Mouse (Mus musculus) hindbrain, embryonic 14.5 days (tissue): ENCODE results near the gene Pecam1. TPM values are rescaled to one million over a fixed set of nuclear protein-coding genes. Genes with fewer than 3 reads are reported as not detected.

ENCODE experiments used
- ATAC-seq: fragments of 200-750 bp; cut with Nextera tagmentation; 2 replicates; pipeline ENCODE4 v1.8.0; 2017; ENCODE audit warnings: moderate number of reproducible peaks, mild to moderate bottlenecking, moderate TSS enrichment, moderate library complexity; ENCODE audit not compliant: low FRiP score
- DNase-seq: peaks from one replicate; pipeline ENCODE4 v3.0.0-alpha.2; 2015; ENCODE audit warnings: low spot score
- H3K27ac ChIP-seq: fragments of 300-500 bp; sonication (generic); 2 replicates; pipeline ENCODE4 v1.5.1; 2014; ENCODE audit warnings: mild to moderate bottlenecking, moderate library complexity
- H3K27me3 ChIP-seq: fragments of 300-500 bp; sonication (generic); 2 replicates; pipeline ENCODE4 v1.6.1; 2014; ENCODE audit warnings: mild to moderate bottlenecking, low read length, mixed read lengths; ENCODE audit not compliant: control insufficient read depth, insufficient read depth
- H3K36me3 ChIP-seq: fragments of 300-500 bp; sonication (generic); replicated peaks from 2 replicates; pipeline ENCODE4 v1.6.1; 2014; ENCODE audit not compliant: control insufficient read depth, insufficient read depth
- H3K4me1 ChIP-seq: fragments of 300-500 bp; sonication (generic); replicated peaks from 2 replicates; pipeline ENCODE4 v1.6.1; 2014; ENCODE audit warnings: antibody characterized with exemption, low read length, mixed read lengths; ENCODE audit not compliant: control insufficient read depth, insufficient read depth
- H3K4me2 ChIP-seq: fragments of 300-500 bp; sonication (generic); replicated peaks from 2 replicates; pipeline ENCODE4 v1.6.1; 2014; ENCODE audit warnings: mild to moderate bottlenecking, moderate library complexity
- H3K4me3 ChIP-seq: fragments of 300-500 bp; sonication (generic); replicated peaks from 2 replicates; pipeline ENCODE4 v1.5.1; 2014; ENCODE audit warnings: mild to moderate bottlenecking, low read length
- H3K9ac ChIP-seq: fragments of 300-500 bp; sonication (generic); 2 replicates; pipeline ENCODE4 v1.6.1; 2014
- H3K9me3 ChIP-seq: fragments of 300-500 bp; sonication (generic); 2 replicates; pipeline ENCODE4 v1.6.1; 2016; ENCODE audit warnings: low read length; ENCODE audit not compliant: control insufficient read depth
- WGBS: fragments of 180-500 bp; shearing (Covaris S2); extraction: QIAGEN DNeasy Blood & Tissue Kit; methylation state at CpG from one replicate; pipeline ENCODE4 v1.1.7; 2014; 5-methylcytosine and 5-hydroxymethylcytosine counted together
- polyA plus RNA-seq: library from polyadenylated mRNA; unstranded; fragments of >200 nt; fragmentation: Nextera tagmentation; extraction: Ambion mirVana; gene quantifications from 2 replicates; pipeline ENCODE4 v1.2.1, GENCODE M21; 2014

Pecam1 gene
- 16.0 and 16.9 TPM in 2 replicates for polyA plus RNA-seq

GRCm38 (mm10) chr11:106750121-106750751 is at the start of gene Pecam1:
TSS of gene Pecam1 (minus strand) at chr11:106750628.
- no peaks in the 10 kb centered on the region for H3K27me3 ChIP-seq
- DNase-seq (no peak), ATAC-seq (no peak)
- H3K9me3 ChIP-seq: no peaks in the 10 kb centered on the region
- no peaks in the 10 kb centered on the region for H3K36me3 ChIP-seq
- H3K4me2 ChIP-seq: no peak within 1 kb of the TSS
- H3K4me3 ChIP-seq: no peak within 1 kb of the TSS
- H3K4me1 ChIP-seq: no peaks in the 10 kb centered on the region
- no peak within 1 kb of the TSS for H3K27ac ChIP-seq
- whole genome bisulfite sequencing: 86% methylated on average over 13 of the region's 13 CpGs
- no peak within 1 kb of the TSS for H3K9ac ChIP-seq

GRCm38 (mm10) chr11:106795679-106796078 is 45.3 kb upstream of the Pecam1 start:
- H3K9me3 ChIP-seq: no peaks in the 10 kb centered on the region
- ATAC-seq (no peak), DNase-seq (peak; percentile 19)
- 0 out of 2 replicates have a peak, but pooled peaks cover 1% of the 10 kb centered on the region for H3K4me1 ChIP-seq
- no peak overlapping the region for H3K9ac ChIP-seq
- no peak overlapping the region for H3K27ac ChIP-seq
- no peak overlapping the region for H3K4me2 ChIP-seq
- WGBS: 73% methylated on average over 9 of the region's 9 CpGs
- peaks cover 87% of the 10 kb centered on the region for H3K36me3 ChIP-seq
- H3K27me3 ChIP-seq: no peaks in the 10 kb centered on the region
- H3K4me3 ChIP-seq: no peak overlapping the region

GRCm38 (mm10) chr11:106793846-106794245 is 43.4 kb upstream of the Pecam1 start:
- no peak overlapping the region for H3K9ac ChIP-seq
- H3K27ac ChIP-seq: no peak overlapping the region
- H3K9me3 ChIP-seq: no peaks in the 10 kb centered on the region
- ATAC-seq: no peak
- H3K4me2 ChIP-seq: no peak overlapping the region
- no peaks in the 10 kb centered on the region for H3K27me3 ChIP-seq
- H3K36me3 ChIP-seq: peaks cover 69% of the 10 kb centered on the region
- no peak overlapping the region for H3K4me3 ChIP-seq
- WGBS: 72% methylated on average over 4 of the region's 4 CpGs
- peaks cover 8% of the 10 kb centered on the region; the same call in 1 of the 2 replicates for H3K4me1 ChIP-seq
- DNase-seq: peak; percentile 15

GRCm38 (mm10) chr11:106789649-106790048 is 39.2 kb upstream of the Pecam1 start:
- Histone ChIP-seq H3K4me2 (peak overlapping the region; percentile 86), H3K27ac (peak overlapping the region; percentile 99), H3K9me3 (no peaks in the 10 kb centered on the region), H3K4me3 (peak overlapping the region; percentile 72), H3K4me1 (peaks cover 27% of the 10 kb centered on the region), H3K36me3 (peaks cover 52% of the 10 kb centered on the region), H3K9ac (peak overlapping the region; percentile 99), H3K27me3 (no peaks in the 10 kb centered on the region)
- DNase-seq: peak; percentile 53
- WGBS: 0% methylated on average over 6 of the region's 6 CpGs
- ATAC-seq: no peak

- peaks cover 52% of the 10 kb centered on the region for H3K36me3 ChIP-seq
- ATAC-seq: peak; percentile 93
- H3K4me3 ChIP-seq: peak within 1 kb of the TSS; percentile 72
- WGBS: under 1% methylated on average over 52 of the region's 58 CpGs
- DNase-seq: peak; percentile 93
- H3K4me2 ChIP-seq: peak within 1 kb of the TSS; percentile 86
- peak within 1 kb of the TSS; percentile 99 for H3K27ac ChIP-seq
- H3K27me3 ChIP-seq: no peaks in the 10 kb centered on the region
- H3K4me1 ChIP-seq: peaks cover 29% of the 10 kb centered on the region
- no peaks in the 10 kb centered on the region for H3K9me3 ChIP-seq
- peak within 1 kb of the TSS; percentile 99 for H3K9ac ChIP-seq
Measured at GRCm38 (mm10) chr11:106788775-106789459, 38.5 kb upstream of the Pecam1 start, which contains the start of the genes Ddx5 and Cep95. TSS of gene Ddx5 (minus strand) at chr11:106789185. TSS of gene Cep95 (plus strand) at chr11:106789252.

GRCm38 (mm10) chr11:106788026-106788774 is 37.8 kb upstream of the Pecam1 start:
- Histone ChIP-seq H3K4me3 (peak overlapping the region; percentile 72), H3K27ac (peak overlapping the region; percentile 99), H3K4me1 (peaks cover 29% of the 10 kb centered on the region), H3K27me3 (no peaks in the 10 kb centered on the region), H3K36me3 (peaks cover 53% of the 10 kb centered on the region), H3K4me2 (peak overlapping the region; percentile 86; the same call in 1 of the 2 replicates), H3K9ac (peak overlapping the region; percentile 99), H3K9me3 (no peaks in the 10 kb centered on the region)
- DNase-seq (peak; percentile 99), ATAC-seq (peak; percentile 79)
- WGBS: under 1% methylated on average over 76 of the region's 79 CpGs

- peak overlapping the region; percentile 72 for H3K4me3 ChIP-seq
- H3K27me3 ChIP-seq: no peaks in the 10 kb centered on the region
- H3K9me3 ChIP-seq: no peaks in the 10 kb centered on the region
- ATAC-seq: peak; percentile 44; the same call in 1 of the 2 replicates
- peak overlapping the region; percentile 66 for H3K4me2 ChIP-seq
- H3K27ac ChIP-seq: peak overlapping the region; percentile 99
- peaks cover 53% of the 10 kb centered on the region for H3K36me3 ChIP-seq
- peaks cover 29% of the 10 kb centered on the region for H3K4me1 ChIP-seq
- peak; percentile 84 for DNase-seq
- peak overlapping the region; percentile 99 for H3K9ac ChIP-seq
- under 1% methylated on average over 63 of the region's 65 CpGs for WGBS
Measured at GRCm38 (mm10) chr11:106787131-106788025, 37.0 kb upstream of the Pecam1 start.

GRCm38 (mm10) chr11:106785043-106785442 is 34.6 kb upstream of the Pecam1 start:
- DNase-seq: no peak
- Histone ChIP-seq H3K36me3 (peaks cover 69% of the 10 kb centered on the region), H3K4me3 (no peak overlapping the region; the same call in 1 of the 2 replicates), H3K9ac (no peak overlapping the region), H3K4me1 (peaks cover 23% of the 10 kb centered on the region), H3K27me3 (no peaks in the 10 kb centered on the region), H3K27ac (no peak overlapping the region), H3K4me2 (peak overlapping the region; percentile 66), H3K9me3 (no peaks in the 10 kb centered on the region)
- WGBS: 67% methylated on average over 1 of the region's 1 CpGs
- ATAC-seq: no peak
